Mouse (Mus musculus) neural tube, embryonic 11.5 days (tissue): ENCODE measurements at regions not wholly inside any gene's neighbourhood (a gene's known extent, or its start where the extent isn't known, plus 50 kb on each side); places are given as distances from the start of the nearest gene placed in this dataset.

ENCODE experiments used
- ATAC-seq: fragments of 200-750 bp; cut with Nextera tagmentation; 2 replicates; pipeline ENCODE4 v1.8.0; 2017; ENCODE audit warnings: moderate number of reproducible peaks, mild to moderate bottlenecking, moderate TSS enrichment, moderate library complexity; ENCODE audit not compliant: insufficient read depth, low FRiP score, low TSS enrichment
- DNase-seq: peaks from one replicate; pipeline ENCODE4 v3.0.0-alpha.2; 2015; ENCODE audit warnings: low spot score
- H3K27ac ChIP-seq: fragments of 300-500 bp; sonication (generic); 2 replicates; pipeline ENCODE4 v1.5.1; 2014; ENCODE audit warnings: low read depth, mild to moderate bottlenecking, low read length
- H3K27me3 ChIP-seq: fragments of 300-500 bp; sonication (generic); 2 replicates; pipeline ENCODE4 v1.6.1; 2014; ENCODE audit warnings: mild to moderate bottlenecking, low read length, mixed read lengths; ENCODE audit not compliant: control insufficient read depth, insufficient read depth
- H3K36me3 ChIP-seq: fragments of 300-500 bp; sonication (generic); 2 replicates; pipeline ENCODE4 v1.6.1; 2014; ENCODE audit warnings: mild to moderate bottlenecking, low read length, moderate library complexity, mixed read lengths; ENCODE audit not compliant: control insufficient read depth, insufficient read depth
- H3K4me1 ChIP-seq: fragments of 300-500 bp; sonication (generic); 2 replicates; pipeline ENCODE4 v1.6.1; 2014; ENCODE audit warnings: low read length, mixed read lengths; ENCODE audit not compliant: control insufficient read depth, insufficient read depth
- H3K4me2 ChIP-seq: fragments of 300-500 bp; sonication (generic); 2 replicates; pipeline ENCODE4 v1.6.1; 2014; ENCODE audit warnings: low read depth, mild to moderate bottlenecking, moderate library complexity
- H3K4me3 ChIP-seq: fragments of 300-500 bp; sonication (generic); 2 replicates; pipeline ENCODE4 v1.5.1; 2014; ENCODE audit warnings: low read depth, low read length
- H3K9ac ChIP-seq: fragments of 300-500 bp; sonication (generic); 2 replicates; pipeline ENCODE4 v1.6.1; 2014; ENCODE audit warnings: mild to moderate bottlenecking, low read length
- H3K9me3 ChIP-seq: fragments of 300-500 bp; sonication (generic); 2 replicates; pipeline ENCODE4 v1.6.1; 2016; ENCODE audit warnings: low read length; ENCODE audit not compliant: control insufficient read depth
- WGBS: fragments of 180-500 bp; shearing (Covaris S2); extraction: QIAGEN DNeasy Blood & Tissue Kit; methylation state at CpG from one replicate; pipeline ENCODE4 v1.1.7; 2014; 5-methylcytosine and 5-hydroxymethylcytosine counted together

- WGBS = 45% methylated on average over 4 of the region's 4 CpGs
- ATAC-seq (no peak), DNase-seq (no peak)
- Histone ChIP-seq H3K4me1 (no peaks in the 10 kb centered on the region), H3K27me3 (0 out of 2 replicates have a peak, but pooled peaks cover 2% of the 10 kb centered on the region), H3K9ac (no peak overlapping the region), H3K9me3 (no peaks in the 10 kb centered on the region), H3K4me3 (no peak overlapping the region), H3K4me2 (no peak overlapping the region), H3K27ac (no peak overlapping the region), H3K36me3 (no peaks in the 10 kb centered on the region)
Observed at GRCm38 (mm10) chr13:107506832-107507231, 484.9 kb upstream of the Kif2a start.

- Histone ChIP-seq H3K4me2 (no peak overlapping the region), H3K9me3 (no peaks in the 10 kb centered on the region), H3K4me3 (no peak overlapping the region), H3K4me1 (no peaks in the 10 kb centered on the region; the same call in 1 of the 2 replicates), H3K36me3 (no peaks in the 10 kb centered on the region), H3K27me3 (0 out of 2 replicates have a peak, but pooled peaks cover 2% of the 10 kb centered on the region), H3K27ac (no peak overlapping the region), H3K9ac (no peak overlapping the region)
- no peak for ATAC-seq
- DNase-seq = no peak
Observed at GRCm38 (mm10) chr13:107505318-107505717, 483.4 kb upstream of the Kif2a start.

- H3K9me3 ChIP-seq = no peaks in the 10 kb centered on the region
- ATAC-seq = no peak
- 35% methylated on average over 7 of the region's 7 CpGs for WGBS
- H3K4me3 ChIP-seq = no peak overlapping the region
- no peak overlapping the region for H3K27ac ChIP-seq
- no peak for DNase-seq
- no peak overlapping the region for H3K4me2 ChIP-seq
- no peaks in the 10 kb centered on the region for H3K36me3 ChIP-seq
- 0 out of 2 replicates have a peak, but pooled peaks cover 2% of the 10 kb centered on the region for H3K27me3 ChIP-seq
- no peaks in the 10 kb centered on the region; the same call in 1 of the 2 replicates for H3K4me1 ChIP-seq
- H3K9ac ChIP-seq = no peak overlapping the region
Observed at GRCm38 (mm10) chr13:107502261-107502660, 480.3 kb upstream of the Kif2a start.

GRCm38 (mm10) chr13:107500776-107501489 is 479.0 kb upstream of the Kif2a start:
- H3K27me3 ChIP-seq = no peaks in the 10 kb centered on the region
- H3K4me2 ChIP-seq = no peak overlapping the region
- H3K4me1 ChIP-seq = no peaks in the 10 kb centered on the region; the same call in 1 of the 2 replicates
- no peak overlapping the region for H3K4me3 ChIP-seq
- DNase-seq (no peak), ATAC-seq (no peak)
- no peak overlapping the region for H3K9ac ChIP-seq
- 80% methylated on average over 12 of the region's 12 CpGs for WGBS
- H3K9me3 ChIP-seq = no peaks in the 10 kb centered on the region
- no peaks in the 10 kb centered on the region for H3K36me3 ChIP-seq
- no peak overlapping the region for H3K27ac ChIP-seq

GRCm38 (mm10) chr13:107499296-107499695 is 477.4 kb upstream of the Kif2a start:
- Histone ChIP-seq H3K36me3 (no peaks in the 10 kb centered on the region), H3K4me2 (no peak overlapping the region), H3K9me3 (no peaks in the 10 kb centered on the region), H3K4me3 (no peak overlapping the region), H3K27me3 (no peaks in the 10 kb centered on the region), H3K9ac (no peak overlapping the region), H3K27ac (no peak overlapping the region), H3K4me1 (no peaks in the 10 kb centered on the region; the same call in 1 of the 2 replicates)
- 77% methylated on average over 4 of the region's 4 CpGs for WGBS
- DNase-seq = no peak
- no peak for ATAC-seq

GRCm38 (mm10) chr13:107495161-107495732 is 473.3 kb upstream of the Kif2a start:
- 58% methylated on average over 6 of the region's 6 CpGs for WGBS
- ATAC-seq (no peak), DNase-seq (no peak)
- H3K27me3 ChIP-seq = no peaks in the 10 kb centered on the region
- H3K4me3 ChIP-seq = no peak overlapping the region
- H3K9me3 ChIP-seq = no peaks in the 10 kb centered on the region
- H3K4me2 ChIP-seq = no peak overlapping the region
- H3K4me1 ChIP-seq = no peaks in the 10 kb centered on the region
- no peak overlapping the region for H3K9ac ChIP-seq
- no peaks in the 10 kb centered on the region for H3K36me3 ChIP-seq
- no peak overlapping the region for H3K27ac ChIP-seq

GRCm38 (mm10) chr13:107493765-107494164 is 471.8 kb upstream of the Kif2a start:
- Histone ChIP-seq H3K27ac (no peak overlapping the region), H3K27me3 (no peaks in the 10 kb centered on the region), H3K4me1 (no peaks in the 10 kb centered on the region), H3K9ac (no peak overlapping the region), H3K4me3 (no peak overlapping the region), H3K9me3 (no peaks in the 10 kb centered on the region), H3K4me2 (no peak overlapping the region), H3K36me3 (no peaks in the 10 kb centered on the region)
- no peak for ATAC-seq
- WGBS = 92% methylated on average over 13 of the region's 13 CpGs
- no peak for DNase-seq

GRCm38 (mm10) chr13:107492448-107492847 is 470.5 kb upstream of the Kif2a start:
- H3K9ac ChIP-seq = no peak overlapping the region
- ATAC-seq = no peak
- H3K9me3 ChIP-seq = no peaks in the 10 kb centered on the region
- H3K27ac ChIP-seq = no peak overlapping the region
- no peak overlapping the region for H3K4me3 ChIP-seq
- no peak for DNase-seq
- 87% methylated on average over 4 of the region's 4 CpGs for WGBS
- H3K36me3 ChIP-seq = no peaks in the 10 kb centered on the region
- no peak overlapping the region for H3K4me2 ChIP-seq
- no peaks in the 10 kb centered on the region for H3K27me3 ChIP-seq
- H3K4me1 ChIP-seq = no peaks in the 10 kb centered on the region

- no peak overlapping the region for H3K27ac ChIP-seq
- no peaks in the 10 kb centered on the region for H3K4me1 ChIP-seq
- DNase-seq (no peak), ATAC-seq (no peak)
- H3K4me3 ChIP-seq = no peak overlapping the region
- no peaks in the 10 kb centered on the region for H3K9me3 ChIP-seq
- no peak overlapping the region for H3K9ac ChIP-seq
- 61% methylated on average over 7 of the region's 7 CpGs for WGBS
- H3K36me3 ChIP-seq = no peaks in the 10 kb centered on the region
- H3K27me3 ChIP-seq = no peaks in the 10 kb centered on the region
- H3K4me2 ChIP-seq = no peak overlapping the region
Observed at GRCm38 (mm10) chr13:107491423-107491822, 469.5 kb upstream of the Kif2a start.
